ENCODE assay signal across 9 mouse cellular contexts in the genomic region with DNA sequence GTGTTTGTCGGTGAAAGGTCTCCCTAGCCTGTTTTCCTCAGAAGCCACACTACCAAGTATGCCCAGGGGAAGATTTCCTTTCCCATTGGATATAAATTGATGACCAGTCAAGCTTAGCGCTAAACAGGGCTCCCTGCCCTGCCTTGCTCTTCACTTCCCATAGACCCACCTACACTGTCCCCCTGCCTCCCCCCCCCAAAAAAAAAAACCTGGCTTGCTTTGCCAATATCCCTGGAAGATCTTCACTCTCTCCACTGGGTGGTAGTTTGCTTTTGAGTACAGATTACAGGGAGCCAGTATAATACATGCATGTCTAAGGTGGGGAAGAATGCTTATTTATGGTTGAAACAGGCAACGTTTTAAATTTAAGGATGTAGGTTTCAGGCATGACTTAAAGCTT. TPM values are rescaled to one million over a fixed set of nuclear protein-coding genes. Genes with fewer than 3 reads are reported as not detected.
DNase-seq lines count a peak whose midpoint lies in the region; ATAC-seq and TF ChIP-seq lines count a peak whose summit lies in the region.
"Had no signal": no experiment of that assay in that cellular context is flagged by ENCODE, and none has a peak within 500 bp of the region (broad histone marks: within the 10 kb centered on the region; RNA-seq: fewer than 3 reads in every experiment).

No protein-coding gene starts in this region.

- H3K27me3 ChIP-seq in kidney, postnatal 0 days (ENCODE audit: insufficient read depth, low read length), result no peaks in the 10 kb centered on the region
- peaks cover 42% of the 10 kb centered on the region for H3K27me3 ChIP-seq in embryonic facial prominence, embryonic 13.5 days
- H3K27me3 ChIP-seq in hindbrain, embryonic 11.5 days (ENCODE audit: control insufficient read depth, insufficient read depth, low read length), result 0 out of 2 replicates have a peak, but pooled peaks cover 2% of the 10 kb centered on the region
- H3K27me3 ChIP-seq in neural tube, embryonic 12.5 days (replicated peaks), result peaks cover 5% of the 10 kb centered on the region; the same call in 1 of the 2 replicates

- WGBS in kidney, postnatal 0 days, result 9% methylated on average over 3 of the region's 3 CpGs
- WGBS in embryonic facial prominence, embryonic 13.5 days, result 15% methylated on average over 3 of the region's 3 CpGs
- 18% methylated on average over 3 of the region's 3 CpGs for WGBS in hindbrain, embryonic 11.5 days
- WGBS in neural tube, embryonic 12.5 days, result 21% methylated on average over 3 of the region's 3 CpGs

- peak overlapping the region; percentile 64 for H3K4me2 ChIP-seq in kidney, postnatal 0 days (ENCODE audit: low read length)
- peak overlapping the region; percentile 89 for H3K4me2 ChIP-seq in embryonic facial prominence, embryonic 13.5 days
- no peak overlapping the region; the same call in 1 of the 2 replicates for H3K4me2 ChIP-seq in hindbrain, embryonic 11.5 days (replicated peaks; ENCODE audit: low read depth, low read length)
- peak overlapping the region; percentile 94 for H3K4me2 ChIP-seq in neural tube, embryonic 12.5 days (replicated peaks)

- no peak overlapping the region for H3K27ac ChIP-seq in kidney, postnatal 0 days
- no peak overlapping the region for H3K27ac ChIP-seq in embryonic facial prominence, embryonic 13.5 days
- H3K27ac ChIP-seq in hindbrain, embryonic 11.5 days (ENCODE audit: low read depth, low read length), result no peak overlapping the region
- no peak overlapping the region for H3K27ac ChIP-seq in neural tube, embryonic 12.5 days

- H3K9me3 ChIP-seq in kidney, postnatal 0 days (replicated peaks; ENCODE audit: low read length), result no peaks in the 10 kb centered on the region
- H3K9me3 ChIP-seq in embryonic facial prominence, embryonic 13.5 days, result no peaks in the 10 kb centered on the region
- H3K9me3 ChIP-seq in hindbrain, embryonic 11.5 days (ENCODE audit: control insufficient read depth, low read length), result no peaks in the 10 kb centered on the region
- no peaks in the 10 kb centered on the region for H3K9me3 ChIP-seq in neural tube, embryonic 12.5 days

- peak; percentile 49 for DNase-seq in kidney, postnatal 0 days (ENCODE audit: low spot score)
- DNase-seq in kidney, postnatal 36 days, result no peak
- peak; percentile 13 for DNase-seq in hindbrain, embryonic 11.5 days (ENCODE audit: low spot score)
- no peak for DNase-seq in spleen, postnatal 14 days (ENCODE audit: low spot score in 2 of 2)
- DNase-seq in c-Kit-positive CD71-positive TER-119-positive erythroid progenitor cells, embryonic 14.5 days (ENCODE audit: low spot score), result no peak
- no peak for DNase-seq in gastrocnemius, adult 18-20 months (ENCODE audit: low spot score)
- DNase-seq: thymus, adult 18-20 months had no signal

- H3K9ac ChIP-seq in kidney, postnatal 0 days (ENCODE audit: low read depth, low read length), result no peak overlapping the region
- no peak overlapping the region for H3K9ac ChIP-seq in embryonic facial prominence, embryonic 13.5 days
- no peak overlapping the region for H3K9ac ChIP-seq in hindbrain, embryonic 11.5 days (ENCODE audit: low read depth, low read length)
- no peak overlapping the region for H3K9ac ChIP-seq in neural tube, embryonic 12.5 days

- no peaks in the 10 kb centered on the region for H3K36me3 ChIP-seq in kidney, postnatal 0 days (ENCODE audit: insufficient read depth, low read length)
- no peaks in the 10 kb centered on the region for H3K36me3 ChIP-seq in embryonic facial prominence, embryonic 13.5 days
- H3K36me3 ChIP-seq in hindbrain, embryonic 11.5 days (ENCODE audit: control insufficient read depth, insufficient read depth, low read length), result no peaks in the 10 kb centered on the region
- no peaks in the 10 kb centered on the region for H3K36me3 ChIP-seq in neural tube, embryonic 12.5 days

- TF ChIP-seq CTCF in kidney, postnatal 0 days (IDR thresholded peaks at IDR 0.05; ENCODE audit: low read depth), result peak; percentile 7; the same call in 1 of the 2 replicates

- H3K4me3 ChIP-seq in kidney, postnatal 0 days (replicated peaks; ENCODE audit: low read depth, low read length), result 0 out of 2 replicates have a peak overlapping the region, but pooled peaks have one; percentile 60
- peak overlapping the region; percentile 69 for H3K4me3 ChIP-seq in embryonic facial prominence, embryonic 13.5 days
- H3K4me3 ChIP-seq in hindbrain, embryonic 11.5 days (ENCODE audit: low read depth, low read length), result no peak overlapping the region
- H3K4me3 ChIP-seq in neural tube, embryonic 12.5 days, result peak overlapping the region; percentile 56; the same call in 1 of the 2 replicates

- peaks cover 5% of the 10 kb centered on the region; the same call in 1 of the 2 replicates for H3K4me1 ChIP-seq in kidney, postnatal 0 days (replicated peaks; ENCODE audit: insufficient read depth, low read length)
- H3K4me1 ChIP-seq in embryonic facial prominence, embryonic 13.5 days, result peaks cover 17% of the 10 kb centered on the region
- no peaks in the 10 kb centered on the region for H3K4me1 ChIP-seq in hindbrain, embryonic 11.5 days (replicated peaks; ENCODE audit: control insufficient read depth, insufficient read depth, low read length)
- H3K4me1 ChIP-seq in neural tube, embryonic 12.5 days, result peaks cover 9% of the 10 kb centered on the region

- peak; percentile 4; the same call in 1 of the 2 replicates for ATAC-seq in kidney, postnatal 0 days (replicated peaks; ENCODE audit: low FRiP score, low read depth)
- no peak for ATAC-seq in embryonic facial prominence, embryonic 13.5 days (ENCODE audit: insufficient number of reproducible peaks, insufficient read depth, low FRiP score, low TSS enrichment, low read depth)
- no peak for ATAC-seq in hindbrain, embryonic 11.5 days (ENCODE audit: low FRiP score)
- ATAC-seq in neural tube, embryonic 12.5 days (ENCODE audit: low FRiP score, low read depth), result no peak

RNA-seq across cellular contexts. Expression of a gene that starts 1.8 kb away (rescaled TPM):
- 5.9 and 6.5 TPM in 2 replicates for polyA plus RNA-seq in kidney, postnatal 0 days (2015; fragmentation: Nextera tagmentation; extraction: Ambion mirVana)
- polyA plus RNA-seq in embryonic facial prominence, embryonic 13.5 days (2015; fragmentation: Nextera tagmentation; extraction: Ambion mirVana), result 5.1 and 6.8 TPM in 2 replicates
- polyA plus RNA-seq in hindbrain, embryonic 11.5 days (2014; fragmentation: Nextera tagmentation; extraction: Ambion mirVana), result 6.1 and 7.7 TPM in 2 replicates
- 8.8 and 10.8 TPM in 2 replicates for polyA plus RNA-seq in neural tube, embryonic 12.5 days (2016; fragmentation: Nextera tagmentation; extraction: Ambion mirVana)
- under 1 TPM; 0.45 to 0.64 TPM for total RNA-seq in gastrocnemius, adult 18-20 months (2021)

Comparison
In these comparisons a context has a peak if more than half of its experiments do, and no peak if none do; other contexts are left out.
1. DNase-seq: peak in kidney, postnatal 0 days (single experiment) and hindbrain, embryonic 11.5 days (single experiment); none in kidney, postnatal 36 days (0 of 2), spleen, postnatal 14 days (0 of 2), c-Kit-positive CD71-positive TER-119-positive erythroid progenitor cells, embryonic 14.5 days (single experiment) and gastrocnemius, adult 18-20 months (single experiment).